Mouse (Mus musculus): ENCODE measurements at regions not wholly inside any gene's neighbourhood (a gene's known extent, or its start where the extent isn't known, plus 50 kb on each side); places are given as distances from the start of the nearest gene placed in this dataset.

DNA sequence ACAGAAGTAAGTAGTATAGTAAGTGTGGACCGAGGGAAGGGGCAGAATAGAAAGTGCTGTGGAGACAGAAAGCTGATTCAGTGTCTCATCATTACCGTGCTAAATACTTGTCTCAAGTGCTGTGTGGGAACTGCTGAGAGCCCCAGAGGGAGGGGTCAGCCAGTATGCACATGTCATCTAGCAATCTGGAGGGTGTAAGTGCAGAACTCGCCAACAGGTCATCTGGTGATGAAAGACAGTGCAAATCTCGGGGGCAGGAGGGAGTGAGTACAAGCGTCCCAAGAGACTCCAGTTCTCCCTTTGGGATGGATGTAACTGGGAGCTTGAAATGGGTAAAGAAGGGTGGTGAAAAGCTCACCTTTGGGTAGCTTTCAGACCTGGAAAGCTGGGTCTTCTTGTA lies 535.7 kb downstream of the Bcl11a start:
- DNase-seq, result no peak

DNA sequence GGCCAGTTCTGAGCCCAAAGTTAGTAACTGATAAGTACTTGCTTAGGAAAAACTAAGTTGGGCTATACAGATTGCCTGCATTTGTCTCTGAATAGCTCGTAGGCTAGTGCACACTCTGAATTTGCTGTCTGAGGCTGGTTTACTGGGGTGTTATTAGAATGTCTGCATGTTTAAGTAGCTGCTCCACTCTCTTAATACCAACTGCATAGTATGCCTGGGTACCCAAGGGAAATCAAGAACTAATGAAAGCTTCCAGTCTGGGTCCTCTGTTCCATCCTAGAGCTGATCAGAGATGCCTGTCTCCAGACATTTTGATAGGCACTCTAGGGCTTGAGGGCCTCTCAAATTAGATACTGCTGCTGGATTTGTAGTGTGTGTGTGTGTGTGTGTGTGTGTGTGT lies 537.6 kb downstream of the Bcl11a start:
- no peak for DNase-seq

DNA sequence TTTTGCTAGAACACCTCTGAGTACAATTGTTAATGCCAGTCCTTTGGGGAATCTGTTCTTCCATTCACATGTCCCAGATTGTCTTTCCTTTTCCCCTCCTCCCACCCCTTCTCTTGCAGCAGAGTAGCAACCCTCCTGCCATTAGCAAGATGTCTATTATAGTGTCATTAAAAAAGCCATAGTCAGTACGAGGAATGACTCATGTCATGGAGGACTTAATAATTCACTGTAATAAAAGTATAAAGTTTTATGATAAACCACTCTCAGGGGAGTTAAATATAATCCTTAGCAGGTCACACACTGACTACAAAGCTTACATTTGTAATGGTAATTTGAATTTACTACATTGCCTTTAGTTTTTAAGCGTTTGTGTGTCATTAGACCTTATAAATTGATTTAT lies 540.7 kb downstream of the Bcl11a start:
- no peak for DNase-seq

DNA sequence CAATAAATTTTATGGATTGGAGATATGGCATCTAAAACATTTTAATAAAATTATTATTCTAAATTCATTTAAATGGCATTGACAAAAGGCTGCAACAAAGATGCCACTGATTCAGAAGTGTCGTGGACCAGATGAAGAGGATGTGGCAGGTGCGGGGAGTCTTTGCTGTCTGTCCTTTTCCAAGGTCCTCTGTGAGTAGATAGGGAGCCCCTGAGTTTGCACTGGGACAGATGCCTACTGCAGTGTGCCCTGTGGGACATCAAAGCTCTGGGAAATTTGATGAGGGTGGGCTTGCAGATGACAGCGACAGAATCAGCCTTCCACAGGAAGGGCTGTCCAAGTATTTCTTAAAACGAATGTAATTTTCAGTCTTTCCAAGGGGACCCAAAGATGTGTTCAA lies 541.2 kb downstream of the Bcl11a start:
- DNase-seq, result no peak

DNA sequence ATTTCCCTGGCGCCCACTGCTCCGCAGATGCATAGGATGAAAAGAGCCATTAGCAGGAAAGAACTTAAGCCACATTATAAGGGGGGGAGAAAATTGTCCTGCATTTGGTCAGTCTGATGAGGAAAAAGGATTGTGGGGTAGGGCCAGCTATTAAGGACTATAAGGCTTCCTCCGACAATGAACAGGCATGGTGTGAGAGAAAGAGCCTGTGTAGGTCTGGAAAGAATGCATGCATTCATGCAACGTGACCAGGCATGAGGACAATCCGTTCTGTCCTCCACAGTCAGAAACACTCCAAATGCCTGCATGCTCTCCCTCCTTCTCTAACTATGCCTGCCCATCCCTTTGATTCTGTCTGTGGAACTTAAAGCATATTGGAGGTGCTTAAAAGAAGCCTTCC lies 550.8 kb downstream of the Bcl11a start:
- no peak for DNase-seq

DNA sequence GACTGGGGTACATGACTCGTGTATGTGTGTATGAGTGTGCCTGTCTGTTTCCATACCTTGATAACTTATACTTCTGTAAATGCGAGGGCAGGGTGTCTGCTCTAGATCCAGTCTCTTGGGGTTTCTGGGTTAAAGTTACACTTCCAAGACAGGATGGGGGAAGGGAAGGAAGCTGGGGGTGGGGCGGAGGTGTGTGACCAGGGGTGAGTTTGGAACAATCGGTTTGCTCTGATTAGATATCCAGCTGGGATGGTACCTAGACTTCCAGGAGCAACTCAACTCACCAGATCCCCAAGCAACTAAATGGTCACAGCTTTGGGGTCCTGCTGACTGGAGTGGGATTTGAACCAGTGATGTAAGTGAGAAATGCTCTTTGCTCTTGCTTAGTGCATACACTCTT lies 551.6 kb downstream of the Bcl11a start:
- no peak for DNase-seq

DNA sequence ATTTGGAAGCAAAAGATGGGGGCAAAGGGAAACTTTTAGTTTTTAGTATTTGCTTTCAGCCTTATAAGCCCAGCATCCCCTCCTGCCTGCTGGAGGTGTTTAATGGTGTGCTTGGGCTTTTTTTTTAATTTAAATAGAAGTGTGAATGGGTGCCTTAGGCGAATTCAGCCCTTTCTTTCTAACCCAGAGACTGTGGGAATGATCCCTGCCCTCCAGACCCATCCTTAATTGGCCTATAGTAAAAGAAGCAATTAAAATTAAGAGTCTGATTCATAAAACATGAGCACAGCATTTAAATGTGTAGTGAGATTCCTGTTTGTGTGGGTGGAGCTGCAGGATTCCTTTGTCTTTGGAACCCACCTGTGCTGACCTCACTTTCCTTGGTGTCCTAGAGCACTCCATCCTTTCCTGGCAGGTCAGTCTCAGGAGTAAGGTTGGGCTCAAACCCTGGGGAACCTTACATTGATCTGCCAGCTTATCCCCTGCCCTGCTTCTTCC lies 552.6 kb downstream of the Bcl11a start:
- no peak for DNase-seq

DNA sequence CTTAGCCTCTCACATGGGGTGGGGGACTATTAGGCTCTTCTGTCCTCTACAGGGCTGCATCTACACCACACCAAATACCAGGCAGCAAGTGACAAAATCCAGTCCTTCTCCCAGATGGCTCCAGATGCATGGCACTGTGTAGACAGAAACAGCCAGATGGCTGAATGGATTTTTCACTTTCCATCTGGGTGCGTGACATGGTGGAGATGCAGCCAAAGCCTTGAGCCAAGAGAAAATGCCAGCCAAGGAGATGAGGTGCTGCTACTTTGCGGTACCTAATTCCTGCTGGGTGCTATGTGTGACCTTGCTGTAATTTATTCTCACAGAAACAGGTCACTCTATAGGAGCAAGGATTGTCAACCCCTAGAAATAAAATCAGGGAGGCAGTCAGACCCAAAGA lies 553.8 kb downstream of the Bcl11a start:
- DNase-seq, result no peak

DNA sequence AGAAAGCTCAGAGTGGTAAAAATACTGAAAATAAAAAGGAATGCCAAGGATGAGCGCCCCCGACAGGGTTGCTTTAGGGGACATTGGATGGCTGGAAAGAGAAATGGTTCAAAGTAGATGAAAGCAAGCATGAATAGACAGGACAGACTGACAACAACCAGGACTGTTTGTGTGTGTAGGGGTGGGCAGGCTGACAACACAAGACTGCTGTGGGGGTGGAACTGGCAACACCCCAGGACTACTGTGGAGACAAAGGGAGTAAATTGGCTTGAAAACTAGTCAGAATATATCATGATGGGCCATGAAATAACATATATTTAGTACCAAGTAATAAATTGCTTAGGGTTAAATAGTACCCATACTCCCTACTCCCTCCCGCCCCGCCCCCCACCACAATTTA lies 558.9 kb downstream of the Bcl11a start:
- no peak for DNase-seq

DNA sequence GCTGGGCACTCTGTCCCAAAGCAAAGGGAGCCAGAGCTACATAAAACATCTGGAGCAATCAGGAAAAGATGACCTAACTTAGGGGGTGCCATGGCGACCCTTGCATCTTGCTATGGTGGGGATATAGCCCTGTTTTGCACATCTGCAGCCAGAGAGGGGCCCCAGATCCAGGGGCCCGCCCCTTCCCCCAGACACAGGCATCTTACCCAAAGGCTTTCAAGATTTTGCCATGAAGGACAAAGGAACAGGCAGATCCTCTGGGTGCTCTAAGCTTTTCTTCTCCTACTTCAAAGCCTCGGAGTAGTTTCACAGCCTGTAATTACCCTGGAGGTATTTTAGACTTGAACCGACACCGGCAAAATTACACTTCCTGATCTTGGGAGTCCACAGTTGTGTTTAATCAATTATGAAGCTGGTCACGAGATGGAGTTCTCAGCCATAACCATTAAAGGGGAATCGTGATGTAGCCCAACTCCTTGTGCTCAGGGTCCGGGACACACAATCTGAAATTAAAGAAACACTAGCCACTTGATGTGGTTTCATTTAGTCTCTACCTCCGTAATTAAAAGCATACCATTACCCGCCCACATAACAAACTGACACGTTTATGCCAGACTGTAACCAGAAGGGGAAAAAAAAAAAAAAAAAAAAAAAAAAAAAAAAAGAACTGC lies 565.7 kb downstream of the Bcl11a start:
- DNase-seq, result no peak

DNA sequence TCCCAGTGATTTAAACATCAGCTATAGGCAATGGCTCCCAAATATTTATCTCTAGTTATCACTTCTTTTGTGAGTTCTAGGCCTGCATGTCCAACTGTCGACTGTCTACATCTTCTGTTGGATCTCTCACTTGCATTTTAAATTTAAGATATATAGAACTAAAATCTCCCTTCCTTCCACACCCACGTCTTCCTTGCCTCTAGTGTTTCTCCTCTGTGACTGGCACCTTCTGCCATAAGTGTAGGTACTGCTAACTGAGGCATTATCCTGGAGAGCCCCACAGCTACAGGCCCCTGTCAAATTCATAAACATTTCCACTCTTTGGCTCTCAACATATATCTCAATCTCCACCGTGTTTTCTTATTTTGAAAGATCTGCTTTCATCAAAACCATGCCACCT lies 575.0 kb downstream of the Bcl11a start:
- no peak for DNase-seq

DNA sequence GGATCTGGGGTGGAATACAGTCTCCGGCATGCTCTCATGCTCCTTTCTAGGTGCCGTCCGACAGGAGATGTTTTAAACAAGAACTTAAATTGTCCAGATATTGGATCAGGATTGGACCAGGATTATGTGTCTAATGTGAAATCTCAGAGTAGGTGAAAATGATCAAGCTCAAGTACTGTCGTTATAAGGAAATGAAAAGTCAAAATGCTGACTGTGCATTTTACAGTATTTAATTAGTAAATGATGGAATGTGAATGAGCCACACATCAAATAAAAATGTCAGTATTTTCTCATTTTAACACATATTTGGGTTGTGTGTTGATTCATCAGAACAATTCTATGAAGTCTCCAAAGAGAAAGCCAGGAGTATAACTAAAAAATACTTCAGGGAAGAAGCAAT lies 586.2 kb downstream of the Bcl11a start:
- no peak for DNase-seq

DNA sequence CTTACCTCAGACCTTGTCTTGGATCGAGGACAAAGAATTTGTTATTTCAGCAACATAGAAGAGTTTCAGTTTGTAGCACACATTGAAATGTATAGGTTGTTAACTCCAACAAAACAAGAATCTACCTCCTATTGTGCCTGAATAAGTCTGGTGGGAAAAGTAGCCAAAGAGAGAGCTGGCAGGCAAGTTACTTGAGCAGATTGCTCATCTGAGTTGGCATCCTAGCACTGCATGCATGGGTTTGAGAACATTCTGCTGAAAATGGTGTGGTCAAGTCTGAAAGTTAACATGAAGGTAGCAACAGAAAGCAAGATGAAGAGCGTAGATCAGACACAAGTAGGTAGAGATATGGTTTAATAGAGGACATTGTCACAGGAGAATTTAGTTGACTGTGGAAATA lies 587.5 kb downstream of the Bcl11a start:
- DNase-seq, result no peak

DNA sequence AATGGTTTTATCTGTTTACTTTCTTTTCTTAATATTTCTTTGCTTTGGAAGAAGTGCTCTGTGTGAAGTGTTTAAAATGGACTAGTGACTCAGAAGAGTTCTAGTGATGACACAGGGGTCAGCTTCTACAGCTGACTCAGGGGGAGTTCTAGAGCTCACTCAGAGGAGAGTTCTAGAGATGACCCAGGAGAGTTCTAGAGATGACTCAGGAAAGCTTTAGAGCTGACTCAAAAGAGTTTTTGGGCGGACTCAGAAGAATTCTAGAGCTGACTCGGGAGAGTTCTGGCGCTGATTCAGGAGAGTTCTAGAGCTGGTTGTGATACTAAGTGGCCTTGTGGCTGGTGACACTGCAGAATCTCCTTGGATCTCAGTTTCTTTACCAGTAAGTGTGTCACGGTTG lies 593.8 kb downstream of the Bcl11a start:
- no peak for DNase-seq

DNA sequence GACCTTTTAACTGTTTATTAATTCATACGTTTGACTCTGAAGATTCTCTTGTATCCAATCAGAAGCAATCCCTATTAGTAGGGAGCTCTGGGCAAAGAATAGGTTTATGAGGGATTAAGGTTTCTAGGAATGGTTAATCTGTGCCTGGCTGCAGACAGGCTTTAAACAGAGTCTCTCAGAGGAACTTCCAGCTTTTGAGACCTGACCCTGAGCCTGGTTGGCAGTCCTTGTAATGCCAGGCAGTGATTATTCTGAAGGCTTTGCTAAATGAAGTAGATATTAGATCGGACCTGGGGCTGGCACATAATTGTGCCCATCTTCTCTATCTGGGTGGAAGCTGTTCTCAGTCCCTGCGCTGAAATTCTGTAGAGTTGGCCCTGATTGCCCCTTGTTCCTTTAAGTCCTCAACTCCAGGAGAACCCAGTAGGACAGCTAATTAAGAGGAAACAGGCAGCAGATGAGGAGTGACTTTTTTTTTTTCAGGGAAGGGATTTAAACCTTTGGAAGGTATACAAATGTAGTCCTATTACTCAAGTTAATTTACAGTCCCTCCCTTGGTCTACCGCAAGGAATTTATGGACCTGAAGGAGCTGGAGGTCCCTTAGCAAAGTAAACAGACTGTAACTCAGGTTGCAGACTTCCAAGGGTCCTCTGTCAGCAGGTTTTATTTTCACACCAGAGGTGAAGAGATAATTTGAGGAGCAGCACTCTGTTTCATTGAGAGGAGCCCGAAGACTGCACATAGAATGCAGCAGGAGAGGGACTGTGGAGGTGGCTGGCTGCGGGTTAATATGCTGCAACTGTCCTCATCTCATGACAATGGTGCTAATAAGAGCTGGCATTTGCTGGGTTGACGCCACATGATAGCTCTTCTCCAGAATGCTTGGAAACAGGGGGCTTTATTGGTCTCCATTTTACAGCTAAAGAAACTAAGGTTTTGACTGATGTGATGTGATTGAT lies 595.7 kb downstream of the Bcl11a start:
- DNase-seq, result no peak

DNA sequence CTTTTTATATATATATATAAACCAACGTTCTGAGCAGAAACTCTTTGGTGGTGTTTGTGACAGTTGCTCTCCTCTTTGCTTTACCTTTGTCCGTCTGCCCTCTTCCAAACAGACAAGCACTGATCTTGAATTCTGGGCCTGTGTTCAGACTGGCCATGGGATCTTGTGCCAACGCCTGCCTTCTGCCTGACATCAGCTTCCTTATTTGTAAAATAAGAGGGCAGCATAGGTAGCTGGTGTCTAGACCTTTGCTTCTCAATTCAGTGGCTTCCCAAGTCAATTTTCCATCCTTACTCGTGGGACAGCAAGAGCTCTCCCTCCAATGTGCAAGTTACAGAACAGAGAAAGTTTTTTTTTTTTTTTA lies 596.3 kb downstream of the Bcl11a start:
- DNase-seq, result peak; percentile 31

DNA sequence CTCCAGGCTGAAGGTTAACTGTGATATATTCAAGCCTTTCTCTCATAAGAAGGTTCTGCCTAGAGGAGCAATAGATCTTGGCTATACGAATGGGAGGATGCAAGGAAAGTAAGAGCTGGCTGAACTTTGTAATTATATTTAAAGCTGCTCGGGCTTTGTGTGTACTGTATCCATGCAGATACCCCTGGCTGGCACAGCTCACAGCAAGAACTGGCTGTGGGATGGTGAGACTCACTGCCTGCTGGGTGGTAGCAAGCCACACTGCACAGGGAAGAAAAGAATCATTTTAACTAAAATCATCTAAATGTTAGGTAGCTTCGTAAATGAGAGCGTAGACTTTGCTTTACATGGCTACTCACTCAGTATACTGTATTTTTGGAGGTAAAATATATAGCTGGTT lies 599.2 kb downstream of the Bcl11a start:
- DNase-seq, result no peak

DNA sequence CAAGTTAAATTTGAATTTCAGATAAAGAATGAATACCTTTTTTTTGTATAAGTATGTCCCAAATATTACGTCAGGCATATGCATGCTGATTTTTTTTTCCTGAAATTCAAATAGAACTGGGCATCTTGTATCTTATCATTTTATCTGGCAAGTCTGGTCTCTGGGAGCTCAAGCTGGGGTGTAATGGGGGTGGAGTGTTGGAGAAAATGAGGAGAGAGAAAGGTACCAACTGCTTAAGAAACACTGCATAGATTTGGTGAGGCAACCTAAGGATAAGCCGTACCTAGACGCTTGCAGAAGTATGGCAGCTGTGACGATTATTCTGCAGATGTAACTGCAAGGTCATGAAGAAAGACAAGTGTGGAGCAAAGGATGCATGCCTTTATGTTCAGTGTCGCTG lies 601.7 kb downstream of the Bcl11a start:
- DNase-seq, result no peak

DNA sequence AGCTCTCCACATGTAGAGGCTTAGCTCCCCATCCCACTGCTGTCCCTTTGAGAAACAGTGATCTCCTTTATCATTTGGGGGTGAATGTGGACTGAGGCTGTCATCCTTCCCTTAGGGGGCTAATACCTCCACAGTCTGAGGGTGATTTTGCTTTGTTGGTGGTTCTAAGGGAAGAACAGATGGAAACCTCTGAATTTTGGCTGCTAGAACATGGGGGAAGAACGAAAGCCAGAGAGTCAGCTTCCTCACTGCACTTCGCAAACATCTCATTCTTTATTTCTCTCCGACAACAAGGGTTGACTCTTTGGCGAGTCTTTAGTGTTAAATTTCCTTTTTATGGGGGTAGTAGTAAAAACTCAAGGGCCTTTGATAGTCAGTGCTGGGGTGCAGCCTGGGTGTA lies 604.6 kb downstream of the Bcl11a start:
- no peak for DNase-seq

DNA sequence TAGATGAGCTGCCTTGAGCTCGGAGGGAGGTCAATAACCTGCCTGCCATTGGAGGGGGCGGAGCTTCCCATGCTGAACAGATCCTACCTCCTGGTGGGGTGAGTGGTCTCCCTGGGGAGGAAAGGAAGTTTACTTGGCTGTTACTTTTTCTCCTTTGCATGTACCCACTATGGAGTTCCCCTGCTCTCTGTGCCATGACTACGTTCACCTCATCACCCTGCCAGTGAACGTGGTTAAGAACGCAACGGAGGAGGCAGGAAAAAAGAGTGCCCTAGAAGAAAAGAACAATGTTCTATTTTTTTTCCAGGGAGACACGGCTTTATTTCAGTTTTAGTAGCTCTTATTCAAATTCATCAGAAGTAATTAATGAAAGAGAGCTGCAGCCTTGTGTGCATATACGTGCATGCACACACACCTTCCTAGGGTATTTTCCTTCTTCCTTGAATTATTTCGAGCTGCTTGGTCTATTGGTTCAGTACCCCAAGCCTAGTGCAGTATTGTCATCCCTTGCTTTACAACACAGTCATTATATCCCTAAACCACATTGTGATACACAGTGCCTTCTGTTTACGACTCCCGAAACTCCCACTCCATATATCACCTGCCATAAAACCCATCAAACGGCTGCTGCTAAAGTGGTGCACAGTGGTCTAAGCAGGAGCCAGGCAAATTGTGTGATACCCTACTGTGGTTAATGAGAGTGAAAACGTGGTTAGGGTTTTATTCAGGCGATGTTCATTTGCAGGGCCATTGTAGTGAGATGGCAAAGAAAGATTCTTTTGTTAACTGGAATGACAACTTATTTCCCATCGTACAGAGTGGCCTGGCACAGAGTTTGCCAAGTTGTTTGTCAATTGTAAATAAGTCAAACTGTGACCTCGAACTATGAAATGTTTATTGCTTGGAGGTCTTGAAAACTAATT lies 608.0 kb downstream of the Bcl11a start:
- no peak for DNase-seq

DNA sequence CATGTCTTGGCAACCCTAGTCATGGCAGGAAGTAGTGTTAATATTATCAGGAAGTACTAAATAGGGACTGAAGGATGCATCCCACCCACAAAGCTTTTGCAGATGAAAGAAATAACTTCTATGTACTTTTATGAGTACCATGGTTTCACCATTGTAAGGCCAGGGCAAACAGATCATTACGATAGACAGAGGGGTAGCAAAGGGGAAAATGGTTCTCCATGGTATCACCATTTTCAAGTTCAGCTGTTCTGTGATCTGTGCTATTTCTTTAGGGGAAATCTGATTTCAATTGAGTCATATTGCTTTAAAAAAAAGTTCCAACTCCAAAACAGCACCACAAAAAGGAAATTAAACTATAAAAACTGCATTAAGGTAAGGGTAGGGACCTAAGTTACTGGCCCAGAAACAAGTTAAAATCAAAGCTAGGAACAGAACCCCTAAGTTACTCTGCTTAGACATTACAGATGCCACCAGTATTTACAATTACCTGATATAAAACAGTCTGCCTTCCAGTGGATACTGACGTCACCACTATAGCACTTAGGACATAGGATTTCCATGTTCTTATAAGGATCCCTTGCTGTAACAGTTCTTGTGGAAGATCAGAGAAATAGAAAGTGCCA lies 610.4 kb downstream of the Bcl11a start:
- no peak for DNase-seq

DNA sequence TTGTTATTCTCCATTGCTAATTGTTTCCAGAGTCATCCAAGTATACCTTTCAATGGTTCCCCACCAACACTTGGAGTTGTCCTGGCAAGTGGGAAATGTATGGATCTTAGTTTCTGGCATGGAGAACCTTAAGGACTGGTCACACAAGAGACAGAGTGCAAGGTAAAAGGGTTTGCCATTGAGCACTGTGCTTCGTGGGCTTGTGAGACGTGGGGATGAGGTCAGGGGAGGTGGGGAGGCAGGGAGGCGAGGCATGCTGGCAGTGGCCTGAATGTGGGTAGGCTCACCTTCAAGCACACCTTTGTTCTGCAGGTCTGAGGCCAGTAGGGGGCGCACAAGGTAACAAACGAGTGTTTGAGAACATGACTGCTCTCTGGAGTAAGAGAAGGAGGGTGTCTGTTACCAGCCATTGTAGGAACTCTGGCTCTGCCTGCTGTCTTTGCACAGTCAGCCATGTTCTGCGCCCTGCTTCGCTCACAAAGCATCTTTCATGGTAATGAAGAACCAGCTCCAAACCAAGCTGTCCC lies 612.0 kb downstream of the Bcl11a start:
- DNase-seq, result peak; percentile 59

Data from heart, postnatal 4 days (tissue).